Mouse (Mus musculus) CH12.LX (cell line): ENCODE measurements at regions not wholly inside any gene's neighbourhood (a gene's known extent, or its start where the extent isn't known, plus 50 kb on each side); places are given as distances from the start of the nearest gene placed in this dataset.

Source experiments
- JUN ChIP-seq: IDR thresholded peaks from 2 replicates; pipeline ENCODE4 v1.6.1; 2011; ENCODE audit warnings: low read depth, mild to moderate bottlenecking, low read length, improper control_type of control experiment, moderate library complexity; ENCODE audit not compliant: insufficient read depth
- NELFE ChIP-seq: IDR thresholded peaks from 2 replicates; pipeline ENCODE4 v1.6.1; 2011; ENCODE audit warnings: low read depth, low read length, improper control_type of control experiment
- SMC3 ChIP-seq: IDR thresholded peaks from 2 replicates; pipeline ENCODE4 v1.6.1; 2011; ENCODE audit warnings: low read depth, low read length, improper control_type of control experiment

DNA sequence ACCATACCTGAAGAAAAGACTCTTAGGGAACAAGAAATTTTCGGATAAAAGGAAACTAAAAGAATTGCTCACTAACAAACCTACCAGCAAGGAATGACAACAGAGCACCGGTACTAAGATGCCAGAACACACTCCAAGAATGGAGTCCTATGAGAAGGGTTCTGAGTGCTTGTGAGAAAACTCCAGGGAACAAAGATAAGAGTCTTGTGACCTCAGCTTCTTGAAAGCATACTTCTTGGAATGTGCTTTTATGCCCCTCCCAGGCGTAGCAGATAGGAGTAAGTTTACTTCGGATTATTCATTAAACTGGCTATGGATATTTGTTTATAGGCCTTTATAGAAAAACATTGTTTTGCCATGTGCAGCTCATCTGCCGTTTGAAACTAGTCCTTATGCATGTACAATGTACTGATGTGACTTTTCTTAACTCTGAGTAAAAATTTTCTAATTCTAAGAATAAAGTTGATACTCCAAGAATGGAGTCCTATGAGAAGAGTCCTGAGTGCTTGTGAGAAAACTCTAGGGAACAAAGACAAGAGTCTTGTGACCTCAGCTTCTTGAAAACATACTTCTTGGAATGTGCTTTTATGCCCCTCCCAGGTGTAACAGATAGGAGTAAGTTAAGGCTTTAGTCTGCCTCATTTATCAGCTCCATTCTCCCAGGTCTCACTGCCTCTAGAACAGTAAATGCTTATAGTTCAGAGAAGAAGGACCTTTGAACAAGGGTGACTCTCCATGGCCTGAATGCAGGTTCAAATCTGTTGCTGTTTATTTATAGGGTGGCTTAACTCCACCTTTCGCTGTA lies 150.8 kb upstream of the Kynu start:
- TF ChIP-seq JUN (no peak), SMC3 (no peak), NELFE (no peak)
